Mouse (Mus musculus) limb, embryonic 14.5 days (tissue): ENCODE data around the gene Slc13a2. TPM values are rescaled to one million over a fixed set of nuclear protein-coding genes. Genes with fewer than 3 reads are reported as not detected.

Experiments
- ATAC-seq: fragments of 200-750 bp; cut with Nextera tagmentation; 2 replicates; pipeline ENCODE4 v1.8.0; 2017; ENCODE audit warnings: low read depth, moderate number of reproducible peaks, moderate TSS enrichment; ENCODE audit not compliant: low FRiP score
- DNase-seq: peaks from one replicate; pipeline ENCODE4 v3.0.0-alpha.2; 2015; ENCODE audit warnings: low spot score
- H3K27ac ChIP-seq: fragments of 300-500 bp; sonication (generic); replicated peaks from 2 replicates; pipeline ENCODE4 v1.5.1; 2014; ENCODE audit warnings: low read depth, mild to moderate bottlenecking, low read length, moderate library complexity, mixed read lengths
- H3K27me3 ChIP-seq: fragments of 300-500 bp; sonication (generic); 2 replicates; pipeline ENCODE4 v1.6.1; 2014; ENCODE audit warnings: low read length, mixed read lengths; ENCODE audit not compliant: control insufficient read depth, insufficient read depth
- H3K36me3 ChIP-seq: fragments of 300-500 bp; sonication (generic); 2 replicates; pipeline ENCODE4 v1.6.1; 2014; ENCODE audit warnings: mild to moderate bottlenecking, low read length, moderate library complexity, mixed read lengths; ENCODE audit not compliant: control insufficient read depth, insufficient read depth
- H3K4me1 ChIP-seq: fragments of 300-500 bp; sonication (generic); 2 replicates; pipeline ENCODE4 v1.6.1; 2014; ENCODE audit warnings: antibody characterized with exemption, low read length, mixed read lengths; ENCODE audit not compliant: control insufficient read depth, insufficient read depth
- H3K4me2 ChIP-seq: fragments of 300-500 bp; sonication (generic); replicated peaks from 2 replicates; pipeline ENCODE4 v1.6.1; 2014; ENCODE audit warnings: low read depth, mild to moderate bottlenecking, low read length, moderate library complexity; ENCODE audit not compliant: severe bottlenecking
- H3K4me3 ChIP-seq: fragments of 300-500 bp; sonication (generic); replicated peaks from 2 replicates; pipeline ENCODE4 v1.5.1; 2014; ENCODE audit warnings: low read length
- H3K9ac ChIP-seq: fragments of 300-500 bp; sonication (generic); 2 replicates; pipeline ENCODE4 v1.6.1; 2014; ENCODE audit warnings: mild to moderate bottlenecking, low read depth, low read length, moderate library complexity; ENCODE audit not compliant: severe bottlenecking
- H3K9me3 ChIP-seq: fragments of 300-500 bp; sonication (generic); 2 replicates; pipeline ENCODE4 v1.6.1; 2016; ENCODE audit warnings: low read length; ENCODE audit not compliant: control insufficient read depth
- POLR2A ChIP-seq: fragments of 200-500 bp; IDR thresholded peaks from 2 replicates; pipeline ENCODE4 v1.8.0; 2012; ENCODE audit warnings: inconsistent platforms, mild to moderate bottlenecking, moderate library complexity, borderline replicate concordance; ENCODE audit not compliant: insufficient read depth, insufficient read length; ENCODE audit errors: extremely low read depth
- WGBS: fragments of 180-500 bp; shearing (Covaris S2); extraction: QIAGEN DNeasy Blood & Tissue Kit; methylation state at CpG from one replicate; pipeline ENCODE4 v1.1.7; 2014; 5-methylcytosine and 5-hydroxymethylcytosine counted together
- polyA plus RNA-seq, 2 experiments: library from polyadenylated mRNA; depleted of rRNA in 1 of 2; stranded (reverse) in 1 of 2; unstranded in 1 of 2; fragments of >200 nt; fragmentation: Nextera tagmentation in 1 of 2; extraction: Ambion mirVana in 1 of 2; gene quantifications; 2 replicates each; pipeline versions ENCODE4 v1.2.1 to v1.2.3; 2012 to 2014

Gene Slc13a2
- polyA plus RNA-seq, 2 experiments = 0.03 to 0.10 TPM

DNA sequence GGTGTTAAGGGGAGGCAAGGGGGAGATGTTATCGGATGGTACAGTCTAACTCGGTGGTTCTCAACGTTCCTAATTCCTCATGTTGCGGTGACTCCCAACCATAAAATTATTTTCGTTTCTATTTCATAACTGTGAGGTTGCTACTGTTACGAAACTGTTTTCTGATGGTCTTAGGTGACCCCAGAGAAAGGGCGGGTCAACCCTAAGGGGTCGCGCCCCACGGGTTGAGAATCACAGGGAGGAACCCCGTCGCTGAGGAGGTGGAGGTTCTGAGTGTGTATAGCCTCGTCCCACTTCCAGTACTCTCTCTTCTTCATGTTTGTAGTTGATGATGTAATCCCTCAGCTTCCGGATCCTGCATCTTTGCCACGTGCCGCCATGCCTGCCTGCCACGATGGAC lies 36.7 kb upstream of the Slc13a2 start:
- no peaks in the 10 kb centered on the region for H3K4me1 ChIP-seq
- no peak overlapping the region for H3K4me2 ChIP-seq
- H3K4me3 ChIP-seq = no peak overlapping the region
- no peak overlapping the region for H3K27ac ChIP-seq
- DNase-seq = no peak
- no peaks in the 10 kb centered on the region for H3K36me3 ChIP-seq
- no peaks in the 10 kb centered on the region for H3K9me3 ChIP-seq
- 83% methylated on average over 17 of the region's 17 CpGs for WGBS
- no peaks in the 10 kb centered on the region for H3K27me3 ChIP-seq
- H3K9ac ChIP-seq = no peak overlapping the region
- ATAC-seq = no peak
- no peak for TF ChIP-seq POLR2A

DNA sequence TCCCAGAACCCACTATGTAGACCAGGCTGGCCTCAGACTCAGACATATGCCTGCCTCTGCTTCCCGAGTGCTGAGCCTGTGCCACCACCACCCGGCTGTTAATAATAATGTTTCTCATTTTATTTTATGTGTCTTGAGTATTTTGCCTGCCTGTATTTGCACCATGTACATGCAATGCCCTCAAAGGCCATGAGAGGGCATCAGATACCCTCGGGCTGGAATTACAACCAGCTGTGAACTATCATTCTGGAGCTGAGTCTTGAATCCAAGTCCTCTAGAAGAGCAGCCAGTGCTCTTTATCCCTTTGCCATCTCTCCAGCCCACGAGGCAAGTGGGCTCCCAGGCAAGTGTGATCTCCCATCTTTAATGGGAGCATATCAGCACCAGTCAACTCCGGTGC lies 33.3 kb upstream of the Slc13a2 start:
- DNase-seq = no peak
- no peak overlapping the region for H3K9ac ChIP-seq
- WGBS = 32% methylated on average over 5 of the region's 5 CpGs
- H3K4me1 ChIP-seq = no peaks in the 10 kb centered on the region
- H3K4me2 ChIP-seq = no peak overlapping the region
- no peaks in the 10 kb centered on the region for H3K36me3 ChIP-seq
- H3K4me3 ChIP-seq = no peak overlapping the region
- ATAC-seq = no peak
- no peaks in the 10 kb centered on the region for H3K27me3 ChIP-seq
- H3K9me3 ChIP-seq = no peaks in the 10 kb centered on the region
- no peak for TF ChIP-seq POLR2A
- H3K27ac ChIP-seq = no peak overlapping the region

DNA sequence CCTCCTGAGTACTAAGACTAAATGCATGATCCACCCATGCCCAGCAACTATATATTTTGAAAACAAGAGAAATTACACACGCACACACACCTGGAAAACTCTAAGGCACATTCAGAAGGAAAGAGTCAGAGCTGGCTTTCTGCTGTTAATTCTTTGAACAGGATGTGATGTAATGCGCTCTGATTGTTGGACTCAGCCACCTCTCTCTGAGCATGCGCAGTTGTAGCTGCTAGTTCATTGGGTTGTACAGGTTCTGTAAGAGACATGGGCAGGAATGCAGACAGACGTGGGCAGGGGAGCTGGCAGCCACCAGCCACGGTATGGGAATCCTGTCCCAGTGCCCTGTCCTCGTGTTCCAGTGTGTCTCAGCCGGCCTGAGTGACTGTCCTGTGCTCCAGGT lies 32.3 kb upstream of the Slc13a2 start:
- WGBS = 84% methylated on average over 7 of the region's 7 CpGs
- no peak overlapping the region for H3K4me2 ChIP-seq
- ATAC-seq = no peak

DNA sequence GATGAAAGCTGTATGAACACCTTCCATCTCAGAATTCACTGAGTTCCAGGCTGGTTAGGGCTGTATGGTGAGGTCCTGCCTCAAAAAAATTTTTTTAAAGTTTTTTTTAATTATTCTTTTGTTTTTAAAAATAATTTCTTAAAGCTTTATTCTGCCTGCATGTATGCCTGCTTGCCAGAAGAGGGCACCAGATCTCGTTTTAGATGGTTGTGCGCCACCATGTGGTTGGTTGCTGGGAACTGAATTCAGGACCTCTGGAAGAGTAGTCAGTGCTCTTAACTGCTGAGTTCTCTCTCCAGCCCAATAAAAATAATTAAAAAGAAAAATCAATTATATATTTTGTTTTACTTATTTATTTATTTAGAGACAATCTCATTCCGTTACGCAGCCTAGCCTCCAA lies 31.7 kb upstream of the Slc13a2 start:
- Histone ChIP-seq H3K4me3 (no peak overlapping the region), H3K4me2 (no peak overlapping the region), H3K36me3 (no peaks in the 10 kb centered on the region), H3K9me3 (no peaks in the 10 kb centered on the region), H3K4me1 (no peaks in the 10 kb centered on the region), H3K27ac (no peak overlapping the region), H3K27me3 (no peaks in the 10 kb centered on the region), H3K9ac (no peak overlapping the region)
- ATAC-seq (no peak), DNase-seq (no peak)
- no peak for TF ChIP-seq POLR2A
- WGBS = 19% methylated on average over 4 of the region's 4 CpGs

More for the DNA sequence above, 32.3 kb upstream of the Slc13a2 start:
- DNase-seq = no peak
- Histone ChIP-seq H3K27ac (no peak overlapping the region), H3K27me3 (no peaks in the 10 kb centered on the region), H3K4me3 (no peak overlapping the region), H3K9me3 (no peaks in the 10 kb centered on the region), H3K9ac (no peak overlapping the region), H3K4me1 (no peaks in the 10 kb centered on the region), H3K36me3 (no peaks in the 10 kb centered on the region)
- no peak for TF ChIP-seq POLR2A

DNA sequence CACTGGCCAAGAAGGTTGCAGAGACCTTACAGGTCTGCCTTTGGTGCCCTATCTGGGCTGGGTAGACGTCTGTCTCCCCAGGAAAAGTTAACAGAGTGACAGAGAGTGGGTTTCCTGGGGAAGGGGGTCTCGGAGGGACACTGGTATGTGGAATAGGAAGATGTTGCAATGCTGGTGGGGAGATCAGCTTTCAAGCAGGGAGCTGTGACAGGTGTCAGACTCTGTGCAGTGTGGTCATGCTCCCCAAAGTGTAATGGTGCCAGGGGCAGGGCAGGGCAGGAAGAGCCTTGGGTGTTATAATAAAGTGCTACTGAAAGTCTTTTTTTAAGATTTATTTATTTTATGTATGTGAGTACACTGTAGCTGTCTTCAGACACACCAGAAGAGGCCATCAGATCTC lies 28.3 kb upstream of the Slc13a2 start:
- no peaks in the 10 kb centered on the region for H3K36me3 ChIP-seq
- TF ChIP-seq POLR2A = no peak
- ATAC-seq (no peak), DNase-seq (no peak)
- 40% methylated on average over 2 of the region's 2 CpGs for WGBS
- no peak overlapping the region for H3K4me3 ChIP-seq
- H3K27me3 ChIP-seq = no peaks in the 10 kb centered on the region
- no peaks in the 10 kb centered on the region for H3K4me1 ChIP-seq
- H3K27ac ChIP-seq = no peak overlapping the region
- no peak overlapping the region for H3K4me2 ChIP-seq
- no peaks in the 10 kb centered on the region for H3K9me3 ChIP-seq
- no peak overlapping the region for H3K9ac ChIP-seq

DNA sequence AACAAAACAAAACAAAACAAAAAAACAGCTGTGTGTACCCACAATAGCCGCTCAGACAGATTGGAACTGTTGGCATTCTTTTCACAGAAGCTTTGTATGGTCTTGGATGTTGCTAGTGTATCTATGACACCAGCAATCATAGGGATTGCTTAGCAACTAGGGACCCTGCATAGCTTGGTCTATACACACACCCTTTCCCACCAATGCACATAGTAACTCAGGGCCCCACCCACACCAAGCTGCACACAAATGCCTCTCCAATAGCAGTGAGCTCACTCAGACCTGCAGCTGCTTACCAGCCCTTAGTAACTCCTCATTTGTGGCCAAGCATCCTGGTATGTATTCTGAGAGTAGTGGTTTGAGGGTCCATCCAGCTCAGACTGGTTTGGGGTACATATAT lies 26.2 kb upstream of the Slc13a2 start:
- ATAC-seq = no peak
- Histone ChIP-seq H3K36me3 (no peaks in the 10 kb centered on the region), H3K27me3 (no peaks in the 10 kb centered on the region), H3K9ac (no peak overlapping the region), H3K9me3 (no peaks in the 10 kb centered on the region), H3K4me1 (no peaks in the 10 kb centered on the region), H3K27ac (no peak overlapping the region), H3K4me2 (no peak overlapping the region), H3K4me3 (no peak overlapping the region)
- WGBS = 84% methylated on average over 1 of the region's 1 CpGs
- TF ChIP-seq POLR2A = no peak
- no peak for DNase-seq
